Mouse (Mus musculus) C2C12 (cell line): ENCODE data around the gene Alpl. TPM values are rescaled to one million over a fixed set of nuclear protein-coding genes. Genes with fewer than 3 reads are reported as not detected.
A peak's percentile ranks its signal among the peaks of the same experiment; 100 is the strongest.

Experiments
- H3K27me3 ChIP-seq: one replicate; pipeline ENCODE4 v1.6.1; 2011; ENCODE audit not compliant: control insufficient read depth, insufficient read depth, insufficient read length
- H3K36me3 ChIP-seq: one replicate; pipeline ENCODE4 v1.6.1; 2011; ENCODE audit not compliant: control insufficient read depth, insufficient read depth
- H3K4me3 ChIP-seq: one replicate; pipeline ENCODE4 v1.5.1; 2011; ENCODE audit warnings: mild to moderate bottlenecking, control low read depth; ENCODE audit not compliant: poor library complexity, insufficient read depth, severe bottlenecking
- H3K79me2 ChIP-seq: one replicate; pipeline ENCODE4 v1.6.1; 2011; ENCODE audit not compliant: control insufficient read depth, insufficient read depth
- H3K79me3 ChIP-seq: one replicate; pipeline ENCODE4 v1.6.1; 2011; ENCODE audit warnings: low read depth, control low read depth
- H3ac ChIP-seq: one replicate; pipeline ENCODE3; 2011; ENCODE audit warnings: low read depth; ENCODE audit not compliant: control insufficient read depth, insufficient read length
- CEBPB ChIP-seq: IDR thresholded peaks from one replicate; pipeline ENCODE4 v1.6.1; 2011; ENCODE audit warnings: low read depth, mild to moderate bottlenecking, control low read depth, moderate library complexity
- CTCF ChIP-seq: IDR thresholded peaks from one replicate; pipeline ENCODE4 v1.5.1; 2011; ENCODE audit not compliant: control insufficient read depth, insufficient read depth, insufficient read length
- FOSL1 ChIP-seq: IDR thresholded peaks from one replicate; pipeline ENCODE4 v1.8.0; 2011; ENCODE audit warnings: mild to moderate bottlenecking, low read length; ENCODE audit not compliant: poor library complexity, insufficient read depth, severe bottlenecking
- MAX ChIP-seq: IDR thresholded peaks from one replicate; pipeline ENCODE4 v1.6.1; 2011; ENCODE audit warnings: mild to moderate bottlenecking, control low read depth
- MYOD1 ChIP-seq: IDR thresholded peaks from one replicate; pipeline ENCODE4 v1.6.1; 2011; ENCODE audit warnings: low read depth; ENCODE audit not compliant: control insufficient read depth, insufficient read length
- MYOG ChIP-seq: IDR thresholded peaks from one replicate; pipeline ENCODE4 v1.6.1; 2011; ENCODE audit not compliant: control insufficient read depth, insufficient read length; ENCODE audit errors: extremely low read depth
- USF1 ChIP-seq: IDR thresholded peaks from one replicate; pipeline ENCODE4 v1.6.1; 2011; ENCODE audit warnings: low read depth, mild to moderate bottlenecking, control low read depth, moderate library complexity
- polyA plus RNA-seq: library from polyadenylated mRNA; unstranded; fragments of >200 nt; fragmentation: generic; extraction: Trizol; gene quantifications from one replicate; pipeline ENCODE4 v1.2.1, GENCODE M21; 2012; ENCODE audit warnings: missing spikeins

Alpl gene
- polyA plus RNA-seq, 1 experiment: 0.13 TPM

DNA sequence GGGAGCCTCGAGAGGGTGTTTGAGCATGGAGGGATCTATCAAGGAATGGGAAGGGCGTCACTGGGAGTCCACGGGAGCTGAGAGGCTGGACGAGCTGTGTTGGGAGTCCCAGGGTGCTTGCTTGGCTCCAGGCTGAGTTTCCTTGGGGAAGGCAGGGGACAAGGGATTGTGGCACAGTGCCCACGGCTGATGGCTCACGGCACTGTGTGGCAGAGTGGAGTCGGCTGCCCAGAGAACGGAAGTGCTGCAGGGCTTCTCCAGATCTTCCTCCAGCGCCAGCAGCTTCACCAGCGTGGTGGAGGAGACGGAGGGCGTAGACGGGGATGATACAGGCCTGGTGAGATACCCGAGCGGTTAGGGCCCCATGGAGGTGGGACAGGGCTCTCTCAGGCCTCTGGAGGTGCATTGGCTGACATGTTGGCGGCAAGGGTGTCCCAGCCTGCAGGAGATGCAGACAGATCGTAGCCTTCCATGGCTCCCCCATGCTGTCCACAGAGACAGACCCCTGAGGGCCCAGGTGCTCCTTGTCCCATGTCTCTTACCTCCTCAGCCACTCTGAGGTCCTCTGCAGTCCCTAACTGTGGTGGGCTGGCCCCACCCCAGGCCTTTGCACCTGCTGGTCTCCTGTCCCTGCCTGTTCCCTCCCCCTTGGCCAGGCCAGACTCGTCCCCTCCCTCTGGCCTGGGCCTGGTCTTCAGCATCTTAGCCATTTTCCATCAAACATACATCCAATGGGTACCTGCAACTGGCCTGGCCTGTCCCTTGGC lies 69.3 kb downstream of the Alpl start:
- Histone ChIP-seq H3K4me3 (no peak overlapping the region), H3K79me3 (no peaks in the 10 kb centered on the region), H3K79me2 (no peaks in the 10 kb centered on the region), H3K36me3 (no peaks in the 10 kb centered on the region), H3K27me3 (peaks cover 10% of the 10 kb centered on the region), H3ac (no peak overlapping the region)
- TF ChIP-seq MYOD1 (no peak), MAX (no peak), USF1 (no peak), CEBPB (no peak), MYOG (no peak), FOSL1 (no peak), CTCF (no peak)

DNA sequence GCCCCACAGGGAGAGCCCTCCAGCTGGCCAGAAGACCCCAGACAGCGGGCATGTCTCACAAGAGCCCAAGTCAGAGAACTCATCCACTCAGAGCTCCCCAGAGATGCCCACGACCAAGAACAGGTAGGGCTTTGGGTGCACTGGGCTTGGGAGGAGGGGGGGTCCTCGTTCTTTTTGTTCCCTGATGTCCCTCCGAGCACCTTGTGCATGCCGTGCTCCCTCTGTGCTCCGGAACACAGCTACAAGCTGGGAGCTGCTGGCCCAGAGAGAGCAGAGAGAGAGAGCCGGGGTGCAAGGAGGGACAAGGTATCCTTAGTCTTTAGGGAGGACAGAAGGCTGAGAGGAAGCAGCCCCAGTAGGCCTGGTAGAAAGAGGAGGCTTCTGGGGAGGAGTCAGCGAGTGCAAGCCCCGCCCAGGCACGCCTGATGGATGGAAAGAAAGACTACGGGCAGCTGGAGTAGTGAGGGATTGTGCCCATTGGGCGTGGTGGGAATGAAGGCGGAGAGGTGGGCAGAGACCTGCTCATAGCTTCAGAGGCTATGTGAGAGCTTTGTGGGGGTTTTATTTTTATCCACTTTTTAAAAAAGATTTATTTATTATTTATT lies 70.5 kb downstream of the Alpl start:
- H3K36me3 ChIP-seq: no peaks in the 10 kb centered on the region
- no peaks in the 10 kb centered on the region for H3K79me3 ChIP-seq
- no peaks in the 10 kb centered on the region for H3K79me2 ChIP-seq
- no peak overlapping the region for H3K4me3 ChIP-seq
- H3ac ChIP-seq: no peak overlapping the region
- TF ChIP-seq CEBPB: no peak
- no peak for TF ChIP-seq USF1
- TF ChIP-seq FOSL1: no peak
- no peak for TF ChIP-seq MYOG
- TF ChIP-seq MYOD1: no peak
- no peak for TF ChIP-seq CTCF
- TF ChIP-seq MAX: no peak
- H3K27me3 ChIP-seq: peaks cover 7% of the 10 kb centered on the region

DNA sequence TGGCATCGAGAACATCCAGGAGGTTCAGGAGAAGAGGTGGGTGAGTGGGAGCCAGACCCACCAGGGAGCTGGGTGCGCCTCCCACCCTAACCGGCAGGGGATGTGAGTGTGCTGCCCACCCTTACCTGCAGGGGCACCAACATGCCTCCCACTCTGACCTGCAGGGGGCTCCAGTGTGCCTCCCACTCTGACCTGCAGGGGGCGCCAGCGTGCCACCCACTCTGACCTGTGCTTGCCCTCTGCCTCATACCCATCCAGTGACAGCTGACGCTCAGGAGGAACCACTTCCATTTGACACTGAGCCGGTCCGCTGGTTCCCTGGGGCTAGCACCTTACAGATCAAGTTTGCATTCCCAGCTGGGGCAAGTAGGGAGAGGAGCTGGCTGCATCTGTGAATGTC lies 71.4 kb downstream of the Alpl start:
- H3K27me3 ChIP-seq: peaks cover 7% of the 10 kb centered on the region
- TF ChIP-seq CTCF: peak; percentile 79
- no peak for TF ChIP-seq FOSL1
- no peak for TF ChIP-seq MAX
- TF ChIP-seq MYOG: no peak
- no peaks in the 10 kb centered on the region for H3K79me2 ChIP-seq
- no peaks in the 10 kb centered on the region for H3K79me3 ChIP-seq
- H3ac ChIP-seq: no peak overlapping the region
- no peak overlapping the region for H3K4me3 ChIP-seq
- H3K36me3 ChIP-seq: no peaks in the 10 kb centered on the region

DNA sequence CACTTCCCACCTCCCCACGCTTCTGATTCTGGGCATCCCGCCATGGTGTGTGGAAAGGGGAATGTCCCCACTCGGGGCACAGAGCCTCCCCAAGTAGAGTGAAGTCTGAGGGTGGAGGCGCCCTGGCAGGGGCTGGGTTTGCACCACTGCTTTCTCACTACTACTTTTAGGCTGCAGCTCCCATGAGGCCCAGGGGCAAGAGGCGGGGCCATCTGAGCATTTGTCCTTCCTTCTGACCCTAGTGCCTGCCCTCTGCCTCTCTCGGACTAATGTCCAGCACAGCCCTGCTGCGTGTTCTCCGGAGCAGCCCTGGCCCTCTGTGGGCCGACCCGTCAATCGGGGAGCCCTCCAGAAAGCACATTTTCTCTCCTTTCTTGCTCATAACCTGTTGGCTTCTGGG lies 72.0 kb downstream of the Alpl start:
- H3K4me3 ChIP-seq: no peak overlapping the region
- H3K27me3 ChIP-seq: peaks cover 4% of the 10 kb centered on the region
- H3K79me2 ChIP-seq: no peaks in the 10 kb centered on the region

DNA sequence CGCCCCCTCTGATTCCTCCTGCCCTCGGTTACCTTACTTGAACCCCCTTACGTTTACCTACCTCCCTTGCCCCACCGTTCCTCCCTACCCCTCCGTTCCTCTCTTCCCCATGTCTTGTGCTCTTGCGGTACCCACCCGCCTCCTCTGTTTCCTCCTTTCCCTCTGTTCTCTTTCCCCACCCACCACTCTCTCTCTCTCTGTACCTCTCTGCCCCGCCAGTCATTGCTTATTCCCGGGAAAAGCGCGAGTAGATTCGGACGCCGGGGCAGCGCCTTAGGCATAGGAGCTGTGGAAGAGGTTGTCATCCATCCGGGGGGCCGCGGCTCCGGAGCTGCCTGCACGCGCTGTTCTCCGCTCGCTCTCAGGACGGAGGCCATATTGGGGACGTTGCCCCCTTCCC lies 72.7 kb downstream of the Alpl start:
- Histone ChIP-seq H3K4me3 (no peak overlapping the region), H3K79me2 (no peaks in the 10 kb centered on the region), H3ac (no peak overlapping the region), H3K79me3 (no peaks in the 10 kb centered on the region), H3K36me3 (no peaks in the 10 kb centered on the region), H3K27me3 (peaks cover 4% of the 10 kb centered on the region)
- TF ChIP-seq CEBPB: no peak

More for the DNA sequence above, 72.0 kb downstream of the Alpl start:
- H3K36me3 ChIP-seq: no peaks in the 10 kb centered on the region
- no peaks in the 10 kb centered on the region for H3K79me3 ChIP-seq
- TF ChIP-seq MYOD1 (no peak), CEBPB (no peak), CTCF (no peak), FOSL1 (no peak), MAX (no peak), MYOG (no peak), USF1 (no peak)
- H3ac ChIP-seq: no peak overlapping the region

DNA sequence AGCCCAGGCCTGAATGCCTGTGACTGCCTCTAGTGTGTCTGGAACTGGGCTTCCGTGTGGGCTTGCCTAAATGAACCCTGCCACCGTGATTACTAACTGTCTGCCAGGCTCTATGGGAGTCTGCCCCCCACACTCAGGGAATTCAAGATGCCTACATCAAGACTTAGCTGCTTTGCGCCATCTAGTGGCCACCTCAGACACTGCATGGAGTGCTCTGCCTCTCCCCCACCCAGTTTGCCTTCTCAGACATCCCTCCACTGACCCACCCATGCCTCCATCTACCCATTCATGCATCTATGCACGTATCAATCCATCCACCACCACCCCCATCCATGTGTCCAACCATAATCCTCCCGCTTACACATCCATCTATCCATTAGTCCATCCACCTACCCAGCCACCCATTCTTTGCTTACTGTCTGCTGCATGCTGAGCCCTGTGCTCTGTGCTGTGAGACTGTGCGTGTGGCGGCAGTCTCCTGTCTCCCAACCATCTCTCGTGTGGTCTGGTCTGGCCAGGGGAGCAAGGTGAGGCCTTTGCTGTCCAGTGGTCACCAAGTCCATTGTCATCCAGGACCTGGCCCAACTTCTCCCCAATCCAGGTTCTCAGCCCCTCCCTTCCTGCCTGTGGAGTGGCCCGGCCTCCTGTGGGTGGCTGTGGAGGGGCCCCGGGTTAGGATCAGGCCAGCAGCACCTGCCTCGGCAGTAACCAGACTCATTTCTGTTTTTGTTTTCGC lies 73.3 kb downstream of the Alpl start:
- peaks cover 5% of the 10 kb centered on the region for H3K27me3 ChIP-seq
- H3ac ChIP-seq: no peak overlapping the region
- no peaks in the 10 kb centered on the region for H3K36me3 ChIP-seq
- no peaks in the 10 kb centered on the region for H3K79me2 ChIP-seq
- no peak overlapping the region for H3K4me3 ChIP-seq
- no peaks in the 10 kb centered on the region for H3K79me3 ChIP-seq
- TF ChIP-seq USF1 (no peak), CTCF (peak; percentile 82)
